Mouse (Mus musculus) R1 (cell line): ENCODE results near the gene Pcsk6.
"Not testable (repeated sequence)": the region's sequence is repeated elsewhere in the genome, so short reads cannot be mapped to it uniquely, and the experiment has no call there.

Experiments used
- DNase-seq: peaks from one replicate; pipeline ENCODE4 v3.0.0-alpha.2; 2018; ENCODE audit warnings: low read depth, low spot score

Pcsk6 gene

GRCm38 (mm10) chr7:65934238-65934970, 72.9 kb downstream of the Pcsk6 start:
- DNase-seq, result not testable (repeated sequence)

GRCm38 (mm10) chr7:65935211-65935610, 73.7 kb downstream of the Pcsk6 start:
- no peak for DNase-seq

DNA sequence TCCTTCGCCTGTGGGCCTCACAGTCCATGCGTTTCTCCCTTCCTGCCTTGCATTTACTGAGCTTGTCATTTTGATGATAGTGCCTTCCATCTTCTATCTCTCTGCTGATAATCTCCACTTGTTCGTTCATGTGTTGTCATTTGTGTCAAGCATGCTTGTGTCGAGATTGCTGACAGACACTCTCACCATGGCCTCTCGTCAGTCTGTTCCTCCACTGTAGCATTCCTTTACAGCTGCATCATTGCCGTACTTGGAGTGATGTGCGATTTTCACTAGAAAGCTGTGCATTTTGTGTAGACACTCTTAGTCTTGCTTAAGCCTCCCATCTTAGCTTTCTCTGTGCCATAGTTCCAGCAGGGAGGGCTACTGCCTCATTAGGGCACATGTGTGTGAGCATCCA, 79.5 kb downstream of the Pcsk6 start:
- DNase-seq, result no peak

DNA sequence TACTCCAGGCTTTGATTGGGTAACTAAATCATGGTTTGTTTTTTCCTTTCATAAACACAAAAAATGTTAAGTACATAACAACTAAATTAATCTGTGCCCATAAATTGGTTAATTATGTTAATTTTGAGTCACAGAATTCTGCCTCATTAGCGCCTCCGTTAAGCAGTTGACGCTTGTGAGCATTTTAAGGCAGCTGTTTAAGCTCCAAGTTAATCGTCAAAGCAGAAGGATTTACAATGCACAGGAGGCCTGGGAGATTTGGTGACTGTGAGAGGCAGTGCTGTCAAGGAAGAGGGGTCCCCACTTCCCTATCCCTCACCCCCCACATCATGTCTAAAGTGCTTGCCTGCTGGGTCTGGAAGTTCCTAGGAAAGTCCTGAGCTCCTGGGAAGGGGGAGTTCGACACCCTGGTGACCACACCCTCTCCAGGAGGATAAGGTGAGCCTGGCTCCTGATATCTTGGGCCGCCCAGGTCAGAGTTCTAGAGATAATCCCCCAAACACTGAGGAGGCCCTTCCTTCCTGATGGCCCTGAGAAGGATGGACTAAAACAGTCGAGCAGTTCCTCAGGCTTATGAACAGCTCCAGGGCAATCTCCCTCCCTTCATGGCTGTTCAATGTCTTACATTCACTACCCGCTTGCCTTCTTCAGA, 83.9 kb downstream of the Pcsk6 start:
- no peak for DNase-seq

GRCm38 (mm10) chr7:65946397-65946796, 84.9 kb downstream of the Pcsk6 start:
- DNase-seq, result no peak

GRCm38 (mm10) chr7:65948891-65949290, 87.4 kb downstream of the Pcsk6 start:
- DNase-seq, result no peak

GRCm38 (mm10) chr7:65954583-65954982, 93.0 kb downstream of the Pcsk6 start:
- no peak for DNase-seq

DNA sequence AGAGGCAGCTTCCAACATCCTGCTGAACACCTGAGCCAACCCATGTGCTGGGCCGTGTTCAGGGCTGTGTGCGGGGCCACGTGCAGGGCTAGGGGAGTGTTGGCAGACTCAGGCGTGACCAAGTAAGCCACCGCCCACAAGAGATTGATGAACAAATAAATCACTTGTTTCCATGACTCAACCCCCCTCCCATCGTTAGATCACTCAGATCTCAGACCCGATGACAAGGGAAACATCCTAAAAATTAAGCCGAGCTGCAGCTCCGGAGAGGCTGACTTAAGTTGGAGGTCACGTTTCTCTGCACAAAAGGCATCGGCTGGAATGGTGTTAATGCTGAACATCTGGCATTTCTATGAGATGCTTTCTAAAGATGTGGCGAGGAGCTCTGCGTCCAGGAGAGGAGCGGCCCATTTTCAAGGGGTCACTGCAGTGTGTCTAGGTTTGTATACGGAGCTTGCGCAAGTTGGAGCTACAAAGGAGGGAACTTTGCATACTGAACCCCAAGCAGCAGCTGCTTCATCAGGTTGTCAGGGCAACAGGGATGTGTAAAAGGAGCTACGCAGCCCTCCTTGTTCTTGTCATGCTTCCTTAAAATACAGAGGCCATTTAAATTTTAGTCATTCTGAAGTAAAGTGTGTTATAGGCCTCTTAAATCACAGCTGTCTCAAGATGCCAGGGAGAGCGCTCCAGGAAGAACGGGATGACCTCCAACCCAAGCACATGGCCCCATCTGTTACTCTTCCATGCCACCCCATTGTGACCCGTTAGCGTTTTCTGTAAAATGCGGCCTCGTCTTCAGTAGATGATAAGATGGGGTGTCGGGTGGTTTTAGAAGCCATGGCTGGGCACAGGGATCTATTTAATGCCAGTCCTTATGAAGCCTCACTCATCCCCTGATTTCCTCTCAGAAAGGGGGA, 94.0 kb downstream of the Pcsk6 start:
- DNase-seq, result peak; percentile 30

- no peak for DNase-seq
These were observed 95.7 kb downstream of the Pcsk6 start for GRCm38 (mm10) chr7:65957245-65957644.

DNA sequence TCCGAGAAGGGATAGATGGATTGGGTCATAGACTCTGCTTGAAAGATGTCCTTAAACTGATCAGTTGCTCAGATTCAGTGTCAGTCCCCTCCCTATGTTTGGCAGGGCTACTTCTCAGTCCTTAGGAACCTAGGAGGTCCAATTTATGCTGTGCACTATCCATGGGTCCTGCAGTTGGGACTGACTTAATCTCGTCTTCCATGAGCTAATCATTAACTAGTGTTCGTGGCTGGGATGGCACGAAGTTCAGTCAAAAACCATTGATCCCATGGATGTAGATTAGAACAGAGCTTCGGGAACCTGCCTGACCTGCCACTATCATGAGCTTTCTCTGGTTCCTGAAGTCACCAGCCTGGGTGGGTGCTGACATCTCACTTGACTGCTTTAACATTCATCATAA, 96.6 kb downstream of the Pcsk6 start:
- no peak for DNase-seq

GRCm38 (mm10) chr7:65959221-65959924, 97.8 kb downstream of the Pcsk6 start:
- no peak for DNase-seq

DNA sequence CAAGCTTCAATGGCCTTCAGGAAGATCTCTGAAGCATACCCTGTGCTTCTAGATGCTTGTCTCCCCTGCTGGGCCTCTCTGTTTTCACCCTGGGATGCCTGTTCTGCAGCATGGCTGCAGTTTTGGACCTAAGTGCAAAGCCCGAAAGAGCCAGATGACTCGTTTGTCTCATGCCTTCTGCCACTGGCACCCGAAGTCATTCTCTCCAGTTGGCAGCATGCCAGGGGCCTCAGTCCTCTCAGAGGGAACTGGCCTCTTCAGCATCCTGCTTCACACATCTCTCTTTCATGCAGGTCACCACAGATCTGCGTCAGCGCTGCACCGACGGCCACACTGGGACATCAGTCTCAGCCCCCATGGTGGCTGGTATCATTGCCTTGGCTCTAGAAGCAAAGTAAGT, 101.1 kb downstream of the Pcsk6 start:
- DNase-seq, result no peak

DNA sequence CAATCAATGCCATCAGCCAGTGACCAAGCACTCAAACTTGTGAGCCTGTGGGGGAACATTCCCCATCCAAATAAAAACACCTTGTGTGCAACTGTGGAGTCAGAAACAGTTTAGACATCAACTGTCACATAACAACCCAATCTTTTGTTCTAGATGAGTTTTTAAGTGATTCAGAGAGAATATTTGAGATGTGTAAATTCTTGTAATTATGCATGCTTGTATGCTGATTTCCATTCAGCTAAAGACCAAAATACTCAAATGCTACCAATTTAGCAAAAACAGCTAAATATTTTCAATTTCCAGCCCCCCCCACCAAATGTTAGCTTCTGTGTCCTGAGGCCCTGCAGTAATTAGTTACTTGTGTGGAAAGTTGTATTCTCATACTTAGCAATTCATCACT, 102.9 kb downstream of the Pcsk6 start:
- no peak for DNase-seq

DNA sequence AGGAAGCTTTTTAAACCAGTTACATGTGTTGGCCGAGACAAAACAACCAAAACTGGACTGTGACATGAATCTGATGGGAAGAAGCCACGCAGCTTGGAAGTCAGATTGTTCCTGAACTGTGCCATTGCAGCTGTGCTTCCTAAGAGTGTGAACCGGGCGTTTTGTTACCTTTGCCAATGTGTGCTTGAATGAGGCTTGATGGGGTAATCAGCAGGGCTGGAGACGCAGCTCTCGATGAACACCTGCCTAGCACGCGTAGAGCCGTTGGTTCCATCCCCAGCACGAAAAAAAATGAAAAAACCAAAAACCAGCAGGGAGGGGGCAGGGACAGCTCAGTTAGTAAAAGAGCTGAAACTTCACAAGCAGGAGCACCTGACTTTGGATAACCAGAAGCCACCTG, 109.8 kb downstream of the Pcsk6 start:
- DNase-seq, result no peak

DNA sequence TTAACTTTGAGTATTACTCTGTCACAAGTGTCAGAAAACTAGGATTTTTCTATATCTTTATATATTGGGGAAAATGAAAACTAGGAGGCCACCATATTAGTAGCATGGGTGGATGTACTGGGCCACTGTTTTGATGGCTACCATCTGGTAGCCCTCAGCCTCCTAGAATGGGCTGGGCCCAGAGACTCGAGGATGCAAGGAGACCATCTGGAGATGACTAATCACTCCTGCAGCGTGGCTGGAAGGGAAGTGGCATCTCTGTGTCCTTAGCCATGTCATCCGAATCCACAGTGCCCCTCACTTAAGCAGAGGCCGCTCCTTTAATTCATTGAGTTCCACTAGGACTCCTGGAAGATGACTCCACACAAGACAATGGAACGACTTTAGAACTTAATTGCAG, 115.8 kb downstream of the Pcsk6 start:
- no peak for DNase-seq

GRCm38 (mm10) chr7:65977977-65978376, 116.4 kb downstream of the Pcsk6 start:
- no peak for DNase-seq

DNA sequence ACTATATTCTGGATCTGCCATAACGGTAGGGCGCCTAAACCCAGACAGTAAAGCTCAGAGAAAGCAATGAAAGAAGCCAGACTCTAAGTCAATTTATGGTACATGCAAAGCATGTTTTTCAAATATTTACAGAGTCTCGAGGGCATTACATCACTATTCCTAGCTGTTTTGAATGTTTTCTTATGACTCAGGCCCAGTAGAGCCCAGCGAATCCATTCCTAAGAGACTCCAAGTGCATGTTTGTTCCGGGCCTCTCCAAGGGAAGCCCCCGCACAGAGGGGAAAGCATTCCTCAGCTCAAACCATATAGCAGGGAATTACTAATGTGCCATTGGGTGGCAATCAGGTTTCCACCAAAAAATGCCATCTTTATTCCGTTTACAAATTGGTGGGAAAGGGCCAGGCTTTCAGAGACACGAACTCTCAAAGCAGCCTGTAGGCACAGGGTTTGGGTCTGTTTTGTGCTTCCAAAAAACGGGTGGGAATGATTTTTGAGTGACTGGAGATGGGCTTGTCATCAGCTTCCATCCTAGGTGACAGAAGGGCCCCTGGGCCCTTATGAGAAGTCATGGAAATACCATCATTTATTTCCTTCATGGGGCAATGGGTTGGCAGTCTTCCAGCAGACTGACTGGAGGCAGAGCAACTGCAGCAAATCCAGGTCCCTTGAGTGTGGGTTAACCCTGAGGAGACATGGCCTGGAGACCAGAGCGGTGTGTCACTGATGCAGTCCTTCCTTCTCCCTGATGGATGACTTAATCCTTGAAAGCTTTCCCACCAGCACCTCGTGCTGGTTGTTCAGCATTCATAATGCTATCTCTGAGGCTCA, 117.7 kb downstream of the Pcsk6 start:
- no peak for DNase-seq

DNA sequence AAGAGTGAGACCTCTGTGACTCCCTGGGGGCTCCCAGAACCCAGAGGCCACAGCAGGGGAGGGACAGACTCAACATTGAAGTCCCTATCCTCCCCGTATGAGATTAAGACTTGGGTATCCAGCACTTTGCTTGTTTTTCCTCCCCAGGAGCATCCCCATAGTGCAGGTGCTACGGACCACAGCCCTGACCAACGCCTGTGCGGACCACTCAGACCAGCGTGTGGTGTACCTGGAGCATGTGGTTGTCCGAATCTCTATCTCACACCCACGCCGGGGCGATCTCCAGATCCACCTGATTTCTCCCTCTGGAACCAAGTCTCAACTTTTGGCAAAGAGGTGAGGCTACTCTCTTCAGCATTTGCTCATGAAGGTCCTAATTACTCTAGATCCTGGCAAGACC, 118.5 kb downstream of the Pcsk6 start:
- no peak for DNase-seq

DNA sequence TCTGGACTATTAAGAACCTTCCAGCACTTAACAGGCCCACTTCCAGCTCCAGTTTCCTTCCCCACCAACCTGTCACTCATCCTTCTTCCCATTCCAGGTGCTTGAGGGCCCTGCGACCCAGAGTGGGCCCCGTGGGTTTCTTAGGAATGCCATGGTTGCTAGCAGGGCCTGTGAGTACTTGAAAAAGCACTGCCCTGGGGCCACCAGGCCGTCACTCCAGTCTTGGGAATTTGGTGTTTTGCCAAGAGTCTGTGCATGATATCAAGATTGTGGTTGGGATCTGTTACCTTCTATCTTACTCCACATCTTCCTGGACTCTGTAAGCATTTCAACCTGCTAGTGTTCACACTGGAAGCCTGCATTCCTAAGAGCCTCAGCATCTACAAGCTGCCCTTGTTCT, 120.5 kb downstream of the Pcsk6 start:
- DNase-seq, result no peak

DNA sequence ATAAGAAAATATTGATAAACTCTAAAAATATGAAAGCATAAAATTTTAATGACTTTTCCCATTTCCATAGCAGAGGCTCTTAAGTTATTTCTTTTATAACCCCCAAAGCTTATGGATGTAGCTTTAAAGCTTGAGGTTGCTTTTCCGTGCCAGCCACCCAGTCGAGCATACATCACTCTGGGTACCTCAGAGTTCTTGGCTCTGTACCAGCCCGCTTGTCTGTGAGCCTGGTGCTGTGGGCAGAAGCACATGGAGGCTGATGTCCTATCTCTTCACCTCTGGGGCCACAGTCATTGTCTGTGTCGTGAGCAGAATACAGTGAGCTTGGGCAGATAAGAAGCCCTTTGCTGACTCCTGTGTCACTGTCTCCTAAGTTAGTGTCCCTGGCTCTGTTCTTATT, 126.7 kb downstream of the Pcsk6 start:
- no peak for DNase-seq

DNA sequence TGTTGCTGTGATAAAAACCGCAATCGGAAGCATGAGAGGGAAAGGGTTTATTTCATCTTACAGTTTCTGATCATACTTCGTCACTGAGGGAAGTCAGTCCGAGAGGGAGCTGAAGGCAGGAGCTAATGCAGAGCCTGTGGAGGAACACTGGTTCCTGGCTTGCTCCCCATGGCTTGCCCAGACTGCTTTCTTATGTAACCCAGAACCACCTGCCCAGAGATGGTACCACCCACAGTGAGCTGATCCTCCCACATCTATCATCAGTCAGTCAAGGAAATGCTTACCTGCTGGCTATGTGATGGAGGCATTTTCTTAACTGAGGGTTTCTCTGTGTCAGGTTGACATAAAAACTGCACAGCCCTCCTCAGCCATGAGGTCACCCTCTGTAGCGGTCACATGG, 127.2 kb downstream of the Pcsk6 start:
- DNase-seq, result no peak
